Mouse (Mus musculus) layer of hippocampus, postnatal 36 days (tissue): ENCODE results near the gene Tldc2. TPM values are rescaled to one million over a fixed set of nuclear protein-coding genes. Genes with fewer than 3 reads are reported as not detected.

Experiments used
- DNase-seq, 2 experiments: peaks; one replicate each; pipeline ENCODE4 v3.0.0; 2022
- total RNA-seq, 2 experiments: library from RNA; stranded (reverse); gene quantifications; 2 replicates each; pipeline ENCODE4 v1.2.3; 2021

Tldc2 gene
- total RNA-seq, 2 experiments from 2014 or later, result not detected

DNA sequence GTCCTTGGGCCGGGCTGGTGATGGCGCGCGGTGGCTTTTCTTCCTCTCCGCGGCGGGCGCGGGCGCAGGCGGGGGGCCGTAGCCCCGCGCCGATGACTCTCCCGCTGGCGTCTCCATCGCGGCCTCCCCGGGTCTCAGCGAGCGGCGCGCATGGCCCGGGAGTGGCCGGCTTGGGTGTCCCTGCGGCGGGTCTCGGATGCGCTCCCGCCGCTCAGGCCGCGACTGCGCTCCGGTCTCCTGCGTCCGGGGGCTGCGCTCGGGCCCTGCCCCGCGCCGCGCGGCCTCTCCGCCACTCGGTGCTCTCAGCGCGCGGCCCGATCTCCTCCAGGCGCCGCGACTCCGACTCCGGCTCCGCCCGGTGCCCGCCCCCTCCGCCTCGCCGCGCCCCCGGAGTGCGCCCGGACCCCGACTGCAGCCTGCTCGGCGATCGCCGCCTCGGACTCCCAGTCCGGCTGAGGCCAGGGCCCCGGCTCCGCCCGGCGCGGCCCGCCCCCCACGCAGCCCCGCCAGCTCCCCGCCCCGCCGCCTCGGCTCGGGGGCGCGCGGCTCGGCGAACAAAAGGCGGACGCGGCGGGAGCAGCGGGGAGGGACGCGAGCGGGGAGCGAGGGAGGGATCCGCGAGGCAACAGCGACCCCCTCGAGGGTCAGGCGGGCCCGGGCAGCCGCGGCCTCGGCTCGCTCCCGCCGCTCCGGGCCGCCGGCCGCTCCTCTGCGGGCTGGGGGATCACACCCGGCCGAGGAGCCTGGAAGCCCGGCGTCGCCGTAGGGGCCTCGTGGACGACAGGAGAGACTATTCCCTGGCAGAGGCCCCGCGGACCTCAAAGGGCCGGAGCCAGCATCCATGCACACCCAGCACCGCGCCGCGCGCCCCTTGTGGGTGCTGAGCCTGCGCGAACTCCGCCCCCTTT, 7.8 kb upstream of the Tldc2 start, which contains the start of gene Soga1:
Gene Soga1 (minus strand): TSS at position 462 of the 908 bp plus-strand sequence.
- DNase-seq, result peak; percentile 87 to 88

DNA sequence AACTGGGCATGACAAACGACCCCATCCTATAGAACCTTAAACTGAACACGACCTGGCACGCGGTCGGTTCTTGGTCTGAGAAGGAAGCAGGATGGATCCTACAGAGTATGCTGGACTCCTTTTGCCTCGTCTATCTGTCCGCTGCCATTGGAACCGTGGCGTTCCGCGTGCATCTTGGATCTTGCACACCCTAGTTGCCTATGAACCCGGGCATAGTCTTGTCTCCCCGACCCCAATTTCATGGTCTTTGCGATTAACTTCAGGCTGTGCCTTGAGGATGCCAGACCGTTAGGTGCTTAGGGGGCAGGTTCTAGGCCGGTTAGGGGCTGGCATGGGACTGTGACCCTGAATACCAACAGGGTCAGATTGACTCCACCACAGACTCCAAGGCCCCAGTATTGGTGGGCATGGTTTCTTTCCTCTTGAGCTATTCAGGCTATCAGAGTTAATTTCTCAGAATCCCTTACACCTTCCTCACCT, 7.1 kb upstream of the Tldc2 start:
- DNase-seq, result no peak

DNA sequence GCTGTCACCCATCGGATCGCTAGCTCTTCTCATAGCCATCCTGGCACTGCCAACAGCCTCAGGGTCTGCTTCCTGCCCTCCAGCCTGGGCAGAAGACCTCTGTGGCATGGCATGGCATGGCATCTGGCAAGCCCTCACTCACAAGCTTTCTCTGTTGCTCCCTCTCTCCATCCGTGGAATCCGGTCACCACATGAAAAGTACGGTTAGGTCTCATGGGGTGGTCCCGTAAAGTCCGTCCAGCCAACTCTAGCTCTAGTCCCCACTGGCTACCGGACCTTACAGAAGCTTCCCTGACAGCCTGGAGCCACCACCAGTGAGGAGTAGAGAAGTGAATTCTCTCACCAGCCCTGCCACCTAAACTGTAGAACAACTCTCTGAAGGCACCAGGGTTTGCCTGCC, 5.5 kb upstream of the Tldc2 start:
- no peak for DNase-seq

DNA sequence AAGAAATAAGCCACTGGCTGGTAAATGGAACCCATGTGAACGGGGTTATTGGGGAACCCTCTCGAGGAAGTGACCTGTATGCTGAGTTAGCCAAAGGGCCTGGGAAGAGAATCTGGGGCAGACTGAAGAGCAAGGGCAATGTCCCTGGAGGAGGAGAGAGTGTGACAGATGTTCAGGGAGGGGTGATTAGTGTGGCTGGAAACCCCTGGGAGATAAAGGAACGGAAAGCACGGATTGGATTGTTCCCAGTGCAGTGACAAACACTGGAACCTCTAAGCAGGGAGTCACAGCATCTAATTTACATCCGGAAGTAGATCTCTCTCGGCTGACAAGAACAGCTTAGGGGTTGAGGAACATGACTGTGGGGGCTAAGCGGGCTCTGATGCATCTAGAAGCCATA, 4.9 kb upstream of the Tldc2 start:
- DNase-seq, result no peak

- DNase-seq, result no peak
Measured at GRCm38 (mm10) chr2:157084831-157085585, 1.8 kb upstream of the Tldc2 start.

GRCm38 (mm10) chr2:157087536-157088317, 872 bp downstream of the Tldc2 start:
- DNase-seq, result no peak

DNA sequence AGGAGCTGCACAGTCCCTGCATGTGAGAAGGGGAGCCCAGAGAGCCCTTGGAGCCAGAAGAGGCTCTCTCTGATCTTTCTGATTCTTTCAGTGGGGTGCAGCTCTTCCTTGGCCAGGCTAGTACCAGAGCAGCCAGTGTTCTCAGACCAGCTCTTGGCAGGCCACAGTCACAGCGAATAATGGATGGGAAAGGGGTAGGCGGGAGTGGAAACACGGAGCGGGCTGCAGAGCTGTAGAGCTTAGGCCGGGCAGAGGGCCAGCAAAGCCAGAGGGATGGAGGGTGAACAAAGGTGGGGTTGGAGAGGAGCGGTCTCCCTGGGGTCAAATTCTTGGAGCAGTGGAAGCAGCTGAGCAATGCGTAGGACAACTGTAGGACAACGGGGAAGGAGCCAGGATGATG, 5.2 kb downstream of the Tldc2 start:
- peak; percentile 48 to 54 for DNase-seq

- peak; percentile 63 to 71 for DNase-seq
Measured at GRCm38 (mm10) chr2:157095005-157095755, 8.3 kb downstream of the Tldc2 start.

- no peak for DNase-seq
Measured at GRCm38 (mm10) chr2:157099532-157100318, 12.9 kb downstream of the Tldc2 start.

DNA sequence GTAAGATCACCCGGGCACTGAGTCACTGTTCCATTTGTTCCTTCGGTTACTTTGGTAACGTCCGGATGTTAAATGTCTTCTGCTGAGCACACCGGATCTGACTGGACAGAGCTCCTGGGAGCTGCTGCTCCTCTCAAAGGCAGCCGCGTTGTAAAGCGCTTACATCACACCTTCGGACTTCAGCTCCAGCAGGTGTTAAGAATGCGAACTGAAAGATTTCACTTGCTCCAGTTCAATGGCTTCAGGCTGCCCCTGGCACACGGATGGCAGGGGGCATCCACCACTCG, 13.4 kb downstream of the Tldc2 start:
- no peak for DNase-seq

GRCm38 (mm10) chr2:157101650-157102049, 14.8 kb downstream of the Tldc2 start:
- DNase-seq, result no peak

DNA sequence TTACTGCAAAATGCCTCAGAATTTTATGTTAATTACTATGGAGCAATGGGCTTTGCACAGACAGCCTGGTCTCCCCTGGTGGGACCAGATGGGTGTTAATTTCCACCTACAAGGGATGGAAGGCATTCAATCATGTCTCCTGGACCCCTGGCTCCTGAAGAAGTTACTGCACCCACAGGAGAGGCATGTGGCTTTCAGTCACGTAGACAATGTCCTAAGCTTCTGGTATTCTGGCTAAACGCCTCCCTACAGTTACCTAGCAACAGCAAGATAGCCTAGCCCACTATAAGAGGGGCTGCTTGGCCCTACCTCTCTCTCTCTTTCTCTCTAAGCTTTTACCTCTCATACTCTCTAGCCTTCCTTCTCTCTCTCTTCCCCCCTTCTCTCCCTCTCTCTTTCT, 15.4 kb downstream of the Tldc2 start:
- DNase-seq, result no peak

DNA sequence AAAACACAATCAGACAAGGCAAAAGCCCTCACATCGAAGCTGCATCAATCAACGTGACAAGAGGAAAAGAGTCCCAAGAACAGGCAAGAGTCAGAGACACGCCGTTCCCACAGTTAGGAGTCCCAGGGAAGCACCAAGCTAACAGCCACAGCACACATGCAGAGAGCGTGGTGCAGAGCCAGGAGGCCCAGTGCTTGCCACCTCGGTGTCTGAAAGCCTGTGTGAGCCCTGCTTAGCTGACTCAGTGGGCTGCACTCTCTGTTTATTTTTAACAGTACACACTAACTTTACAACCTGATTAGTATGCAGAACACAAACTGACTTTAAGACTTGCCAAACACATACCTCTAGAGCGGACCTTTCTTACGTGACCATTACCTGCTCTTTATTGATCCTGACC, 17.6 kb downstream of the Tldc2 start:
- DNase-seq, result no peak

DNA sequence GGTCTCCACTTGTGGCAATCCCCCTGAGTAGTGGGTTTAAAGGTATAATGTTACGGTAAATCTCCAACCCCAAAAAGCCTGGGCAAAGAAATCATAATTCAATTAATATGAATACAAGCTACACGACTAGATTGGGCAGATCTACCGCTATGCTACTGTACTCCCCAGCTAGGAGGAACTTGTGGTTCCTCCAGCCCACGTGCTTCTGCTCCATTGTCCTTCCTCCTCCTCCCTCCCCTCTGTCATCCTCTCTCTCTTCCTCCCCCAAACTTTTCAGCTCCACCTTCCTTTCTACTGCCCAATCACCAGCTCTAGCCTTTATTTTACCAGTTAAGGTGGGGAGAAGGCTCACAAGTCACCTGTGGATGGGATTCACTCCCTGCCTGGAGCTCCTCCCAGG, 21.4 kb downstream of the Tldc2 start:
- no peak for DNase-seq

GRCm38 (mm10) chr2:157116964-157117363, 30.1 kb downstream of the Tldc2 start:
- DNase-seq, result no peak

DNA sequence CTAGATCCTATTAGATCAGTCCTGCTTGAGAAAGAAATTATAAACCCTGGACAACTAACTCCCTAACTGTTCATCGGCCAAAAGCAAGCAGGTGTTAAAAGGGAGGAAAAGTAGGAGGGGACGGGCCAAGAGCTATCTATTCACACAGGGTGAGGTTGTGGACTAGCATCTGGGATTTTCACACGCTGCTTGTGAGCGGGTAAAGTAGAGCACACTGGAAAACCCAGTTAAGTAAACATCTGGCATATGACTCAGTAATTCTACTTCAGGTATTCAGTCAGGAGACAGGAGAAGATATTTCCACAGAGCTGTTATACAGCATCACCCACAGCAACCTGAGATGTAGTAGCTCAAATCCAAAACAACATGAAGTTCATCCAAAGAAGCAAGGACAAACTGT, 31.7 kb downstream of the Tldc2 start:
- no peak for DNase-seq

DNA sequence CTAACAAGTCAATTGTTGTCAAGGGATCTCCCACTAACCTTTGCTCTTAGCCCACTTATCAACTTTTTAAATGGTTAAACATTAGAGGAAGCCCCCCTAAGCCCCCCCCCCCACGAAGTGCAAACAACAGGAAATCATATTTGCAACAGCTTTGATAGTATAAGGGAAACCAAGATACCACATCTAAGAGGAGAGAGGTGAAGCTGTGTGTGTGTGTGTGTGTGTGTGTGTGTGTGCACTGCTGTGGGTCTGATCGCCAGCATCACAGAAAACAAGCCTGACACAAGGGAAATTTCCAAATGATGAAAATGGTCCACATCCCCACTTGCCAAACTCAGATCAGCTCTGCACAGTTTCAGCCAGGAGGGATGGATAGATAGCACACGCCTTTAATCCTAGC, 32.2 kb downstream of the Tldc2 start:
- DNase-seq, result no peak

DNA sequence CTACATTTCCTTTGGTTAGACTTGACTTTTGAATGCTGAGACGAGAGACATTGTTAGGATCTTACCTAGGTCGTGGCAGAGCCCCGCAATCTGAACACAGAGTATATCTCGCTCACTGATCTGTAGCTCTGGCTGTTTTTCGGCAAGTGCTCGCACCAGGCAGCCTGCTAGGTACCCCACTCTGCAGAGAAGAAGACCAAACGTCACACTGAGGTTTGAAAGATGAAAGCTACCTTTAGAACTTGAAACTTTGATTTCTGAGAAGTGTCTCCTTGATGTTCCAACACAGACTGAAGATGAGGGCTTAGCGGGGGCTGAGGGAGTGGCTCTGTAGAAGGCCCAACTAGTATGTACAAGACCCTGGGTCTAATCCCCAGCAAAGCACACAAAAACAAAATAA, 34.9 kb downstream of the Tldc2 start:
- no peak for DNase-seq

DNA sequence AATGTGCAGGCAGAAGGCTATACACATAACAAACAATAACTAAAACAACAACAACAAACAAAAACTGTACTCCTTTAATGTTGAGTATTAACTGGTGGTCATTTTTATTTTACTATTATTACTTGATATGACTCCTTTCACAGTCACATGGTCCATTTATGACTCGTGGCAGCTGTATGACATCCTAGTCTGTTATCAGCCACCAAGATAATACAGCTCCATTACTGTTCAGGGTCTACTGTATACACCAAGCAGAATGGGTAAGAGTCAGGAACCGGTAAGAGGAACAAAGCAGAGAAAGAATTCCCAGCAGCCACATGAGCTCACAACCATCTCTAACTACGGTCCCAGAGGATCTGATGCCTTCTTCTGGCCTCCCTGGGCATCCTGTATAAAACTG, 38.4 kb downstream of the Tldc2 start:
- no peak for DNase-seq

DNA sequence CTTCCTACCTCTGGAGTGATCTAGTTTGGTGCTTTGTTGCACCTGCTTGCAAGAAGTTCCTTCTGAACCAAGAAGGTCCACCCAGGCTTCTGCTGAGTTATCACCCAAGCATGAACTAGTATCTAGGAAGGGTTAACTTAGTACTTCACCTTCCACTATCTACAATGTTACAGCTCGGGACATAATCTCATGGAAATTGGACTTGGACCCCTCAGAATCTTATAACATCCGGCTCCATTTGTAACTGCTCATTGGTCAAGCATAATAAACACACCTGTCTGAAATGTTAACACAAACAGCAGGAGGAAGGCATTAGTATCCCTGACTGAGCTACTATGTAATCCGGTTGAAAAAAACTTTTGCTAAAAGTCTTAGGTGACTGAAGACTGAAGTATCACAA, 40.5 kb downstream of the Tldc2 start:
- DNase-seq, result no peak

DNA sequence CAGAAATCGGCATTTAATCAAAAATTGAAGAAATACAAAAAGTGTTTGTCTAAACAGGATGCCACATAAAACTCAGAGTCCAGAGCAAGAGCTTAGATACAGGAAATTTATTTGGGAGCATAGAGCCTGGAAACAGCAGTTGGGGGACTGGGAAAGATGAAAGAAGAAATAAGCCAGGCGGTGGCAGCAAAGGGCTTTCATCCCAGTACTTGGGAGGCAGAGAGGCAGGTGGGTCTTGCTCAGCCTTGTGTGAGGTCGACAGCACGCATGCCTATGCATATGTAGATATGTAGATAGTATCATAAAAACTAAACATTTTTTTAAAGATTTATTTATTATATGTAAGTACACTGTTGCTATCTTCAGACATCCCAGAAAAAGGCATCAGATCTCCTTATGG, 41.2 kb downstream of the Tldc2 start:
- peak in 1 of 2 experiments; percentile 11 for DNase-seq
